Mouse (Mus musculus): Measurements from ENCODE around the gene Cacna1d. TPM values are rescaled to one million over a fixed set of nuclear protein-coding genes. Genes with fewer than 3 reads are reported as not detected.

Gene Cacna1d
- polyA plus RNA-seq, 1 experiment from 2014 or later: 7.0 TPM

DNA sequence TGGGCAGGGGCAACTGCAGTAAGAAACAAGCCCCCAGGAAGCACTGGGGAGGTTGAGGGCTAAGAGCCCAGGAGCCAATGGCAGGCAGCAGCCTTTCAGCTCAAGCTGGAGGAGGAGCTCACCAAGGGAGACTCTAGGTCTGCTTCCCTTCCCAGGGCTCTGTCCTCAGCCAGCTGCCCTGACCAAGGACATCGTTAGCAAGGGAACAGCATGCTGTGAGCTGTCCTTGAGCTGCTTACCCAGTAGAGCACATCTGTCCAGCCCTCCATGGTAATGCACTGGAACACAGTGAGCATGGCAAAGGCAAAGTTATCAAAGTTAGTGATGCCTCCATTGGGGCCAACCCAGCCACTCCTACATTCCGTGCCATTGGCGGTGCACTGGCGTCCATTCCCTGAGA is 312.9 kb downstream of the Cacna1d start:
- Histone ChIP-seq H3K4me3 (no peak overlapping the region), H3K27me3 (no peaks in the 10 kb centered on the region), H3K9ac (no peak overlapping the region), H3K4me2 (no peak overlapping the region), H3K4me1 (replicated peaks) (peaks cover 5% of the 10 kb centered on the region), H3K9me3 (no peaks in the 10 kb centered on the region), H3K27ac (no peak overlapping the region), H3K36me3 (no peaks in the 10 kb centered on the region)
- WGBS: 82% methylated on average over 4 of the region's 4 CpGs
- no peak for ATAC-seq (ENCODE audit: low FRiP score)

DNA sequence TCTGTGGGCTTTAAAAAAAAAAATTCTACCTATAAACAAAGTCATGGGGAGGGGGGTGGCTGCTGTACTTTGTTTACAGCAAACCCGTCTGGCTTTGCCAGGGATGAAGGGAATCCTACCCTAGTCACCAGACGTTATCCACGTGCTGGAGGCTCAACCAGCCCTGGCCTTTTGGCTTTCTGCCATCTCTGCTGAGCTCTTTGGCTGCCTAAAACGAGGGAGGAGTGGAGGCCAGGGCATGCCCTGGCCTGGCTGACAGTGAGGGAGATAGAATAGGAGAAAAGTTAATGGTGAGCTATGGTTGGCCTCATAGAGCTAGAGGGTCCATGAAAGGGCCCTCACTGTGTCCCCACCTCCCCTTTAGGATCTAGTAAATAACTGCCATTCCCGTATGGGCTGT is 313.4 kb downstream of the Cacna1d start:
- Histone ChIP-seq H3K9ac (no peak overlapping the region), H3K9me3 (no peaks in the 10 kb centered on the region), H3K36me3 (no peaks in the 10 kb centered on the region), H3K27ac (no peak overlapping the region), H3K4me3 (no peak overlapping the region), H3K4me2 (no peak overlapping the region), H3K27me3 (no peaks in the 10 kb centered on the region), H3K4me1 (replicated peaks) (peaks cover 9% of the 10 kb centered on the region)
- WGBS: 54% methylated on average over 5 of the region's 5 CpGs
- no peak for ATAC-seq (ENCODE audit: low FRiP score)

DNA sequence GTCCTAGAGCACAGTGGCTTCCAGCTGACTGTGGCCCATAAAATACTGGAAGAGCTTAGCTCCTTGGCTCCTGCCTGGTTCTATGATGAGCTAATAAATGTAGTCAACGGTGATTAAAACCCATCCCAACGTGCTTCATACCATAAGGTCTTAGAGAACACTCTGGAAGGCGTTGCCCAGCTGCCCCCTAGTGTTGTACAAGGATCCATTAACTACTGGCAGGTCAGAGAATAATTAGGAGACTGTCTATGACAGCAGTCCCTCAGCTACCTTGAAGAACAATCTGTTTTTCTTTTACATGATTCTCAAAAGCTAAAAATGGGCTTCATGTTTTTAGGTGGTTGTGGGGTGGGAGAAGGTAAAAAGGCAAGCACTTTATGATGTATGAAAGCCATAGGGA is 315.9 kb downstream of the Cacna1d start:
- H3K4me2 ChIP-seq: no peak overlapping the region
- no peaks in the 10 kb centered on the region for H3K36me3 ChIP-seq
- H3K9ac ChIP-seq: no peak overlapping the region
- H3K27me3 ChIP-seq: no peaks in the 10 kb centered on the region
- no peak for ATAC-seq (ENCODE audit: low FRiP score)
- H3K4me1 ChIP-seq (replicated peaks): peaks cover 25% of the 10 kb centered on the region
- no peaks in the 10 kb centered on the region for H3K9me3 ChIP-seq
- no peak overlapping the region for H3K4me3 ChIP-seq
- 62% methylated on average over 3 of the region's 3 CpGs for WGBS
- no peak overlapping the region for H3K27ac ChIP-seq

- Histone ChIP-seq H3K27me3 (no peaks in the 10 kb centered on the region), H3K9me3 (no peaks in the 10 kb centered on the region), H3K4me3 (no peak overlapping the region), H3K27ac (no peak overlapping the region), H3K9ac (no peak overlapping the region), H3K4me2 (no peak overlapping the region), H3K36me3 (no peaks in the 10 kb centered on the region), H3K4me1 (replicated peaks) (peaks cover 32% of the 10 kb centered on the region)
- no peak for ATAC-seq (ENCODE audit: low FRiP score)
- 74% methylated on average over 12 of the region's 12 CpGs for WGBS
Measured at GRCm38 (mm10) chr14:30172821-30173755, 318.2 kb downstream of the Cacna1d start.

DNA sequence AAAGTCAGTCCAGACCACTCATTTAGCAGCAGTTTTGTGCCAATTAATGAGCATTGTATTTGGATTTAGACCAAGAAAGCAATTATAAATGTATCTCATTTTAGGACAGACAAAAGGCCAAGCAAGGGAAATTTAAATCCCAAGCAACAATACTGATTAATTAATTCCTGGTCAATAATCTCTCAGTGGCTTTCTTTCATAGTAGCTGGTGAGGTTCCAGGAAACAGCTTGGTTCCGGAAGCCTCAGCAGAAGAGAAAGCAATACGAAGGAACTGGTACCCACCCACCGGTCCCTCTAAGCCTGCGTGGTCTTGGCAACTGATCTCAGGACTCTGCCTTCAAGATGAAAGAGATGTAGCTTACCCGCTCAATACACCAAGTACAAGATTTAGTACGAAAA is 319.7 kb downstream of the Cacna1d start:
- WGBS: 76% methylated on average over 6 of the region's 6 CpGs
- no peak overlapping the region; the same call in 1 of the 2 replicates for H3K27ac ChIP-seq
- no peak for ATAC-seq (ENCODE audit: low FRiP score)
- H3K27me3 ChIP-seq: no peaks in the 10 kb centered on the region
- H3K9ac ChIP-seq: no peak overlapping the region
- H3K4me3 ChIP-seq: no peak overlapping the region
- no peak overlapping the region for H3K4me2 ChIP-seq
- H3K36me3 ChIP-seq: no peaks in the 10 kb centered on the region
- no peaks in the 10 kb centered on the region for H3K9me3 ChIP-seq
- peaks cover 32% of the 10 kb centered on the region for H3K4me1 ChIP-seq (replicated peaks)

- Histone ChIP-seq H3K4me3 (no peak overlapping the region), H3K9ac (no peak overlapping the region), H3K9me3 (no peaks in the 10 kb centered on the region), H3K4me2 (no peak overlapping the region), H3K27ac (peak overlapping the region; percentile 45), H3K4me1 (replicated peaks) (peaks cover 32% of the 10 kb centered on the region), H3K36me3 (no peaks in the 10 kb centered on the region), H3K27me3 (no peaks in the 10 kb centered on the region)
- no peak for ATAC-seq (ENCODE audit: low FRiP score)
- WGBS: 49% methylated on average over 6 of the region's 6 CpGs
Measured at GRCm38 (mm10) chr14:30171008-30171407, 320.2 kb downstream of the Cacna1d start.

GRCm38 (mm10) chr14:30169455-30169854 is 321.8 kb downstream of the Cacna1d start:
- no peak for ATAC-seq (ENCODE audit: low FRiP score)
- no peak overlapping the region for H3K4me3 ChIP-seq
- no peaks in the 10 kb centered on the region for H3K27me3 ChIP-seq
- no peak overlapping the region for H3K9ac ChIP-seq
- H3K36me3 ChIP-seq: no peaks in the 10 kb centered on the region
- H3K4me1 ChIP-seq (replicated peaks): peaks cover 33% of the 10 kb centered on the region
- WGBS: 92% methylated on average over 5 of the region's 5 CpGs
- no peaks in the 10 kb centered on the region for H3K9me3 ChIP-seq
- no peak overlapping the region for H3K27ac ChIP-seq
- no peak overlapping the region for H3K4me2 ChIP-seq

DNA sequence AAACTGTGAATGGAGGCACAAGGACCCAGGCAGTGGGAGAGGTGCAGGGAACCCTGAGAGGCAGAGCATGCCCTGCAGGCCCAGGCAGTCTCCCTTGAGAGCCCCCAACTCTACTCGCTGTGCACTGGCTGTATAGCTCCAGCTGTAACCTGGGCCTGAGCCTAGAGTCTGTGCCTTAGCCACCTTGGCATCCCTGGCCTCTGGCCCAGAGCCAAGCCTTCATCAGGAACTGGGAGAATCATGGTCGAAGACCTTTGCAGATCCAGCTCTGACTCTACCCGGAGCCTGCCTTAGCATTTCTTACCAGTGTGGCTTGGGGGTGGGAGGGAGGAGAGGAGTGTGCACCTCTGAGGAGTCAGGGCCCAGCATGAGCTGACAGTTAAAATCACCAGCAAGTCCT is 322.4 kb downstream of the Cacna1d start:
- Histone ChIP-seq H3K4me1 (replicated peaks) (peaks cover 39% of the 10 kb centered on the region), H3K4me3 (no peak overlapping the region), H3K27me3 (no peaks in the 10 kb centered on the region), H3K27ac (no peak overlapping the region), H3K36me3 (no peaks in the 10 kb centered on the region), H3K4me2 (no peak overlapping the region), H3K9me3 (no peaks in the 10 kb centered on the region), H3K9ac (no peak overlapping the region)
- WGBS: 69% methylated on average over 3 of the region's 3 CpGs
- ATAC-seq (ENCODE audit: low FRiP score): no peak

- no peak overlapping the region for H3K27ac ChIP-seq
- ATAC-seq (ENCODE audit: low FRiP score): no peak
- H3K4me3 ChIP-seq: no peak overlapping the region
- H3K9ac ChIP-seq: no peak overlapping the region
- H3K27me3 ChIP-seq: no peaks in the 10 kb centered on the region
- no peak overlapping the region for H3K4me2 ChIP-seq
- no peaks in the 10 kb centered on the region for H3K36me3 ChIP-seq
- WGBS: 88% methylated on average over 3 of the region's 3 CpGs
- peaks cover 39% of the 10 kb centered on the region for H3K4me1 ChIP-seq (replicated peaks)
- H3K9me3 ChIP-seq: no peaks in the 10 kb centered on the region
Measured at GRCm38 (mm10) chr14:30168387-30168786, 322.9 kb downstream of the Cacna1d start.

GRCm38 (mm10) chr14:30167606-30168005 is 323.6 kb downstream of the Cacna1d start:
- Histone ChIP-seq H3K27me3 (no peaks in the 10 kb centered on the region), H3K4me1 (replicated peaks) (peaks cover 33% of the 10 kb centered on the region), H3K36me3 (no peaks in the 10 kb centered on the region), H3K4me2 (no peak overlapping the region), H3K27ac (no peak overlapping the region), H3K9me3 (no peaks in the 10 kb centered on the region), H3K9ac (no peak overlapping the region), H3K4me3 (no peak overlapping the region)
- no peak for ATAC-seq (ENCODE audit: low FRiP score)
- WGBS: 90% methylated on average over 7 of the region's 7 CpGs

- H3K36me3 ChIP-seq: no peaks in the 10 kb centered on the region
- peaks cover 24% of the 10 kb centered on the region for H3K4me1 ChIP-seq (replicated peaks)
- no peak overlapping the region for H3K4me3 ChIP-seq
- no peaks in the 10 kb centered on the region for H3K27me3 ChIP-seq
- H3K4me2 ChIP-seq: no peak overlapping the region
- no peaks in the 10 kb centered on the region for H3K9me3 ChIP-seq
- no peak for ATAC-seq (ENCODE audit: low FRiP score)
- 92% methylated on average over 11 of the region's 11 CpGs for WGBS
- no peak overlapping the region for H3K27ac ChIP-seq
- H3K9ac ChIP-seq: no peak overlapping the region
Measured at GRCm38 (mm10) chr14:30166036-30166435, 325.2 kb downstream of the Cacna1d start.

- H3K4me1 ChIP-seq (replicated peaks): peaks cover 14% of the 10 kb centered on the region
- H3K4me2 ChIP-seq: no peak overlapping the region
- no peak overlapping the region for H3K4me3 ChIP-seq
- no peaks in the 10 kb centered on the region for H3K9me3 ChIP-seq
- no peaks in the 10 kb centered on the region for H3K27me3 ChIP-seq
- H3K9ac ChIP-seq: no peak overlapping the region
- no peak for ATAC-seq (ENCODE audit: low FRiP score)
- WGBS: 63% methylated on average over 20 of the region's 20 CpGs
- H3K36me3 ChIP-seq: no peaks in the 10 kb centered on the region
- peak overlapping the region; percentile 55; the same call in 1 of the 2 replicates for H3K27ac ChIP-seq
Measured at GRCm38 (mm10) chr14:30163733-30164708, 327.2 kb downstream of the Cacna1d start.
